Mouse (Mus musculus): Measurements from ENCODE around the gene Tollip. TPM values are rescaled to one million over a fixed set of nuclear protein-coding genes. Genes with fewer than 3 reads are reported as not detected.
A peak's percentile ranks its signal among the peaks of the same experiment; 100 is the strongest.

The Tollip gene
- polyA plus RNA-seq, 1 experiment from 2014 or later: 54.5 TPM

DNA sequence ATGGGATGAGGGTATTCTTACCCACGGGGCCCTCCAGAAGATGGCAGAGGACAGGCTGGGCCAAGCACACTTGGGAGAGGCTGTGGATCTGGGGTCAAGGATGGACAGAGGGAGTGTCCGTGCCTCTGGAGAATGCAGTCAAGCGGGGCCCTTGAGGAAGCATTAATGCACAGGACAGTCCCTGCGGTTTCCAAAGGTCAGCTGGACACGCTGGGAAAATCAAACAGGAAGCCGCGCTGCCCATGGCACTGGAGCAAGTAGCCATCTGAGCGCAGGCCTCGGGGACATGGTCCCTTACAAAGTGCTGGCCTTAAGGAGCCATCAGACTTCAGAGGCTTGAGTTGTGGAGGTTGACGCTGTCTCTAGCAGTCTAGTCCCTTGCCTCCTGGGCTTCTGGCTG lies 78.0 kb downstream of the Tollip start:
- H3K4me1 ChIP-seq (ENCODE audit: insufficient read depth): no peaks in the 10 kb centered on the region
- 83% methylated on average over 10 of the region's 10 CpGs for WGBS
- no peak for ATAC-seq (ENCODE audit: insufficient read depth)

DNA sequence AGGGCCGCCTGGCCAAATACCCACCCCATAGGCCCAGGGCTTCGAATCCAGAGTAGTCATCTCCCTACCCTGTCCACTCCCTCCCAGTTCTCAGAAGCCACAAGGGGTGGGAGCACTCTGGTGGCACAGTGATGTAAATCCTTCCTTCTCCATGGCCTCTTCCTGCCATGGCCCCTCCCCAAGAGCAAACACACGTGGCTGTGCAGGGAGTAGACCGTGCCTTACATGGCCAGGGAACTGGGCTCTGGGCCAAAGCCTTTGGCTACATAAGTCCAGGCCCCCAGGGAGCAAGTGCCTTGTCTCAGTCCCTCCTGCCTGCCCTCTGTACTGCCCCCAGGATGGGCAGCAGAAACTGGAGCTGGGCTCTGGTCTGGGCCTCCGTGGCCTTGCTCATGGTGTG lies 79.5 kb downstream of the Tollip start, which contains the start of gene Muc5b:
Muc5b (plus strand) TSS at position 292 of the 400 bp plus-strand sequence.
- Histone ChIP-seq H3K9ac (no peak within 1 kb of the TSS), H3K27me3 (ENCODE audit: insufficient read depth, low read length) (no peaks in the 10 kb centered on the region), H3K9me3 (ENCODE audit: low read depth, low read length) (no peaks in the 10 kb centered on the region), H3K36me3 (ENCODE audit: insufficient read depth) (no peaks in the 10 kb centered on the region), H3K27ac (ENCODE audit: low read depth) (no peak within 1 kb of the TSS), H3K4me3 (ENCODE audit: low read depth, low read length) (no peak within 1 kb of the TSS), H3K4me2 (no peak within 1 kb of the TSS), H3K4me1 (ENCODE audit: insufficient read depth) (no peaks in the 10 kb centered on the region)
- DNase-seq (peak; percentile 72), ATAC-seq (ENCODE audit: insufficient read depth) (peak; percentile 81; the same call in 1 of the 2 replicates)
- TF ChIP-seq CTCF (IDR thresholded peaks at IDR 0.05; ENCODE audit: low read depth): no peak
- 51% methylated on average over 5 of the region's 5 CpGs for WGBS

More for the DNA sequence above, 78.0 kb downstream of the Tollip start:
- Histone ChIP-seq H3K27me3 (ENCODE audit: insufficient read depth, low read length) (no peaks in the 10 kb centered on the region), H3K9me3 (ENCODE audit: low read depth, low read length) (no peaks in the 10 kb centered on the region), H3K27ac (ENCODE audit: low read depth) (no peak overlapping the region), H3K4me3 (ENCODE audit: low read depth, low read length) (no peak overlapping the region), H3K4me2 (no peak overlapping the region), H3K9ac (no peak overlapping the region), H3K36me3 (ENCODE audit: insufficient read depth) (no peaks in the 10 kb centered on the region)
- no peak for TF ChIP-seq CTCF (IDR thresholded peaks at IDR 0.05; ENCODE audit: low read depth)
- no peak for DNase-seq

DNA sequence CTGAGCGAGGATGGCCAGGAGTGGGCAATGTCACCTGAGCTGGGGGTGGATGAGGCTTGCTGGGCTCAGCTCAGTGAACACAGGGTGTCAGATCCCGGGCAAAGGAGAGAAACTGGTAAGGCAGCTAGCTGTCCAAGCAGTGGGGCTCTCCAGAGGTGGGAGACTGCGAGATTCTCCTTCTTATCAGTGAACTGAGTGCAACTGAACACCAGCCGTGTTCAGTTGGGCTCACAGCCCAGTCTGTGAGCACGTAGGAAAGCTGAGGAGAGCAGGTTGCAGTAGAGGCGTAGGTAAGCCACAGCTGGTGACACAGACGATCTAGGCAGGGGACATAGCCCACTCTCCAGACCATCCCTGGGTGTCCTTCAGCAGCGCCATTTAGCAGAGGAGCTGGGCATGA lies 81.9 kb downstream of the Tollip start:
- WGBS: 44% methylated on average over 8 of the region's 8 CpGs
- Histone ChIP-seq H3K4me2 (no peak overlapping the region), H3K27ac (ENCODE audit: low read depth) (no peak overlapping the region), H3K4me3 (ENCODE audit: low read depth, low read length) (no peak overlapping the region), H3K9ac (no peak overlapping the region), H3K36me3 (ENCODE audit: insufficient read depth) (no peaks in the 10 kb centered on the region), H3K9me3 (ENCODE audit: low read depth, low read length) (no peaks in the 10 kb centered on the region), H3K4me1 (ENCODE audit: insufficient read depth) (no peaks in the 10 kb centered on the region), H3K27me3 (ENCODE audit: insufficient read depth, low read length) (no peaks in the 10 kb centered on the region)
- no peak for TF ChIP-seq CTCF (IDR thresholded peaks at IDR 0.05; ENCODE audit: low read depth)
- DNase-seq: peak; percentile 7
- ATAC-seq (ENCODE audit: insufficient read depth): no peak

DNA sequence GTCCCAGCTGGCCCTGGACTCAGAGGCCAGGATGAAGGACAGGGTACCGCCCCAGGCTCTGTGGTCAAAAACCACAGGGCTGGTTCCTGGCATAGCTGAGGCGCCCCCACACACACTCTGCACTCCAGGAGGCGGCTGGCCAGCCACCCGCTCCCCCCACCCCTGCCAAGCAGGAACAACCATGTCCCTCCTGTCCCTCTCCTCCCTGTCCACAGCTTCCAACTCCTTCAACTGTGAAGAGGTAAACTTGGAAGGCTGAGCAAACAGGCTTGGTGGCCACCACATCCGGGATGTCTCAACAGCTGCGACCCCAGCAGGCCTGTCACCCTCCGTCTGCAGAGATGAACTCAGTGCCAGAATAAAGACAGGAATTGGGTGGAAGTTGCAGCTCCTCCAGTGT lies 82.4 kb downstream of the Tollip start:
- H3K27me3 ChIP-seq (ENCODE audit: insufficient read depth, low read length): no peaks in the 10 kb centered on the region
- no peaks in the 10 kb centered on the region for H3K4me1 ChIP-seq (ENCODE audit: insufficient read depth)
- TF ChIP-seq CTCF (IDR thresholded peaks at IDR 0.05; ENCODE audit: low read depth): no peak
- 53% methylated on average over 7 of the region's 7 CpGs for WGBS
- no peak for DNase-seq
- H3K4me3 ChIP-seq (ENCODE audit: low read depth, low read length): no peak overlapping the region
- no peak overlapping the region for H3K4me2 ChIP-seq
- ATAC-seq (ENCODE audit: insufficient read depth): no peak
- H3K9me3 ChIP-seq (ENCODE audit: low read depth, low read length): no peaks in the 10 kb centered on the region
- H3K36me3 ChIP-seq (ENCODE audit: insufficient read depth): no peaks in the 10 kb centered on the region
- H3K27ac ChIP-seq (ENCODE audit: low read depth): no peak overlapping the region
- no peak overlapping the region for H3K9ac ChIP-seq

Other genes with a start within 250 kb of the Tollip start
- gene Muc2, start 228.2 kb downstream of the Tollip start, polyA plus RNA-seq (2014; fragmentation: Nextera tagmentation; extraction: Ambion mirVana): 0.09 TPM in 1 of 2 replicates, not detected in the other
- gene Muc5ac, start 129.5 kb downstream of the Tollip start, polyA plus RNA-seq (2014; fragmentation: Nextera tagmentation; extraction: Ambion mirVana): 0.18 and 0.28 TPM in 2 replicates
- 0.07 and 0.15 TPM in 2 replicates for gene Muc5b, start 79.4 kb downstream of the Tollip start, polyA plus RNA-seq (2014; fragmentation: Nextera tagmentation; extraction: Ambion mirVana)
- gene Brsk2, start 31.2 kb upstream of the Tollip start, polyA plus RNA-seq (2014; fragmentation: Nextera tagmentation; extraction: Ambion mirVana): 0.81 and 0.88 TPM in 2 replicates
- 76.2 and 78.4 TPM in 2 replicates for gene Mob2, start 142.6 kb upstream of the Tollip start, polyA plus RNA-seq (2014; fragmentation: Nextera tagmentation; extraction: Ambion mirVana)
- gene Dusp8, start 177.3 kb upstream of the Tollip start, polyA plus RNA-seq (2014; fragmentation: Nextera tagmentation; extraction: Ambion mirVana): 1.8 and 1.9 TPM in 2 replicates
- not detected in 2 replicates for gene Gm45618, start 202.2 kb upstream of the Tollip start, polyA plus RNA-seq (2014; fragmentation: Nextera tagmentation; extraction: Ambion mirVana)
- not detected in 2 replicates for gene Gm39115, start 217.5 kb upstream of the Tollip start, polyA plus RNA-seq (2014; fragmentation: Nextera tagmentation; extraction: Ambion mirVana)
- not detected in 2 replicates for gene Gm45337, start 226.1 kb upstream of the Tollip start, polyA plus RNA-seq (2014; fragmentation: Nextera tagmentation; extraction: Ambion mirVana)
- not detected in 2 replicates for gene Gm29735, start 238.6 kb upstream of the Tollip start, polyA plus RNA-seq (2014; fragmentation: Nextera tagmentation; extraction: Ambion mirVana)
- gene Gm4553, start 247.2 kb upstream of the Tollip start, polyA plus RNA-seq (2014; fragmentation: Nextera tagmentation; extraction: Ambion mirVana): not detected in 2 replicates

Measured in lung, embryonic 14.5 days (tissue).